Mouse (Mus musculus) stomach, embryonic 16.5 days (tissue): ENCODE measurements around the gene 1190005I06Rik. TPM values are rescaled to one million over a fixed set of nuclear protein-coding genes. Genes with fewer than 3 reads are reported as not detected.
"Not testable (repeated sequence)": the region's sequence is repeated elsewhere in the genome, so short reads cannot be mapped to it uniquely, and the experiment has no call there.

Experiments used
- ATAC-seq: fragments of 200-750 bp; cut with Nextera tagmentation; 2 replicates; pipeline ENCODE4 v1.8.0; 2017; ENCODE audit warnings: moderate number of reproducible peaks, moderate TSS enrichment; ENCODE audit not compliant: insufficient read depth, low FRiP score
- H3K27ac ChIP-seq: fragments of 300-500 bp; sonication (generic); 2 replicates; pipeline ENCODE4 v1.5.1; 2014; ENCODE audit warnings: low read length
- H3K27me3 ChIP-seq: fragments of 300-500 bp; sonication (generic); 2 replicates; pipeline ENCODE4 v1.6.1; 2014; ENCODE audit warnings: low read length, control low read depth, mixed read lengths; ENCODE audit not compliant: control insufficient read depth, insufficient read depth
- H3K36me3 ChIP-seq: fragments of 300-500 bp; sonication (generic); 2 replicates; pipeline ENCODE4 v1.6.1; 2014; ENCODE audit warnings: low read length; ENCODE audit not compliant: control insufficient read depth, insufficient read depth
- H3K4me1 ChIP-seq: fragments of 300-500 bp; sonication (generic); 2 replicates; pipeline ENCODE4 v1.6.1; 2014; ENCODE audit warnings: low read length, control low read depth, mixed read lengths; ENCODE audit not compliant: control insufficient read depth, insufficient read depth
- H3K4me2 ChIP-seq: fragments of 300-500 bp; sonication (generic); 2 replicates; pipeline ENCODE4 v1.6.1; 2014; ENCODE audit warnings: low read depth, low read length, mixed read lengths
- H3K4me3 ChIP-seq: fragments of 300-500 bp; sonication (generic); replicated peaks from 2 replicates; pipeline ENCODE4 v1.5.1; 2014; ENCODE audit warnings: mild to moderate bottlenecking, low read length
- H3K9ac ChIP-seq: fragments of 300-500 bp; sonication (generic); 2 replicates; pipeline ENCODE4 v1.6.1; 2014; ENCODE audit warnings: low read length
- H3K9me3 ChIP-seq: fragments of 300-500 bp; sonication (generic); replicated peaks from 2 replicates; pipeline ENCODE4 v1.6.1; 2016; ENCODE audit warnings: low read length, control low read depth; ENCODE audit not compliant: control insufficient read depth
- WGBS: fragments of 180-500 bp; shearing (Covaris S2); extraction: QIAGEN DNeasy Blood & Tissue Kit; methylation state at CpG from one replicate; pipeline ENCODE4 v1.1.7; 2014; 5-methylcytosine and 5-hydroxymethylcytosine counted together
- polyA plus RNA-seq: library from polyadenylated mRNA; unstranded; fragments of >200 nt; fragmentation: Nextera tagmentation; extraction: Ambion mirVana; gene quantifications from 2 replicates; pipeline ENCODE4 v1.2.1, GENCODE M21; 2015

The 1190005I06Rik gene
- polyA plus RNA-seq, 1 experiment from 2014 or later, result 3.4 TPM

DNA sequence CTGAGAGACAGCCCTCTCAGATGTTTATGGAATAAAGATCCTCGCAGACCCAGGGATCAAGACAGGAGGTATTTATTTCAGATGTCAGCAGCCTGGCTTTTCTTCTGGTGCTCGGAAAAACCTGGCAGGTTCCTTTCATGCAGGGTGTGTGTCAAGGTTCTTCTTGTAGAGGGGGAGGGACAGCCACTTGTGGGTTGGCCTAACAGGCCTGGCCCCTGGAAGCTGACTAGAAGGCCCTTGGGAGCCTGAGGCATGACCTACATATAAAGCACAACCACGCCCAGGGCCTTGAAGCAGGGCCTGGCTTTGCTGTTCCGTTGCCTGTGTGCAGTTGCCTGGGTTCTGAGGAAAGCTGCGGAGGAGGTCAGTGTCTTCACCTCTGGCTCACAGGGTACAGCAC, 37.7 kb upstream of the 1190005I06Rik start:
- WGBS, result 37% methylated on average over 5 of the region's 5 CpGs
- Histone ChIP-seq H3K4me1 (peaks cover 20% of the 10 kb centered on the region), H3K4me3 (no peak overlapping the region), H3K9me3 (no peaks in the 10 kb centered on the region), H3K4me2 (no peak overlapping the region), H3K36me3 (no peaks in the 10 kb centered on the region), H3K9ac (peak overlapping the region; percentile 32; the same call in 1 of the 2 replicates), H3K27ac (peak overlapping the region; percentile 48), H3K27me3 (no peaks in the 10 kb centered on the region)
- peak; percentile 71; the same call in 1 of the 2 replicates for ATAC-seq

DNA sequence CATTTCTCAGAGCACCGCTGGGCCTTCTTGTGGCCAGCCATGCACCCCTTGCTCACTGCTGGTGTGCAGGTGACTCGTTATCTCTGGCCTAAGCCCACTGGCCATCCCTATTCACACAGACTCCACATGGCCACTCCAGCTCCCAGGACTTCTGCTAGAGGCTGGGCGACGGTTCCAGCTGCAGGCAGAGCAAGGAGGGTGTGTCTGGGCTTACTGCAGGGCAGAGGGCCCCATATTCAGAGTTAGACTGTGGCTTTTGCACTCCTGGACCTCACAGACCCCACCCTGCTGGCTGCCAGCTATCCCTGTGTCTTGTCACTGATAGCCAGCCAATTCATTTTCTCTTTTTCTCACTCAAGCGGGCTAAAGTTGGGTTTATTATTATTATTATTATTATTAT, 36.6 kb upstream of the 1190005I06Rik start:
- H3K4me2 ChIP-seq, result no peak overlapping the region
- H3K9ac ChIP-seq, result no peak overlapping the region
- WGBS, result 64% methylated on average over 5 of the region's 5 CpGs
- ATAC-seq, result no peak
- H3K9me3 ChIP-seq, result no peaks in the 10 kb centered on the region
- no peaks in the 10 kb centered on the region for H3K36me3 ChIP-seq
- peak overlapping the region; percentile 6; the same call in 1 of the 2 replicates for H3K27ac ChIP-seq
- H3K27me3 ChIP-seq, result no peaks in the 10 kb centered on the region
- H3K4me1 ChIP-seq, result peaks cover 20% of the 10 kb centered on the region
- no peak overlapping the region for H3K4me3 ChIP-seq

- Histone ChIP-seq H3K4me2 (no peak overlapping the region), H3K4me3 (no peak overlapping the region), H3K27me3 (no peaks in the 10 kb centered on the region), H3K9ac (no peak overlapping the region), H3K9me3 (no peaks in the 10 kb centered on the region), H3K4me1 (peaks cover 20% of the 10 kb centered on the region), H3K27ac (no peak overlapping the region), H3K36me3 (no peaks in the 10 kb centered on the region)
- WGBS, result 15% methylated on average over 10 of the region's 10 CpGs
- ATAC-seq, result 0 out of 2 replicates have a peak, but pooled peaks have one; percentile 38
Measured at GRCm38 (mm10) chr8:120683602-120684001, 36.2 kb upstream of the 1190005I06Rik start.

DNA sequence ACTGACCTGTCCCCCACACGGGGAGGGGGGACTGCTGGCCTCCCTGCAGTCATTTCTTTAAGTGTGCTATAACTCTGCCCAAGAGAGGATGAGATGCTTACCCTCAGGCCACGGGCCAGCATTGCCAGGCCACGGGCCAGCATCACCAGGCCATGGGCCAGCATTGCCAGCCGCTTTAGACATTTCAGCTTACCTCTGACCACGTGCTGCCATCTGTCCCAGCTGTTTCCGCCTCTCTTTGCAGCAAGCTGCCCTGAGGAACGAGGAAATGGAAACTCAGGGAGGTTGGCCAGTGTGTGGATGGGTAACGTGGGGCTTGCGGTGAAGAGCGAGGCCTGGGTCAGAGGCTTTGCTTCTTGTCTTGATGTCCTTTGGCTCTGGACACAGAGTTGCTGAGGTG, 33.7 kb upstream of the 1190005I06Rik start:
- H3K4me3 ChIP-seq, result no peak overlapping the region
- no peak overlapping the region for H3K9ac ChIP-seq
- H3K4me2 ChIP-seq, result no peak overlapping the region
- H3K27me3 ChIP-seq, result no peaks in the 10 kb centered on the region
- H3K9me3 ChIP-seq, result no peaks in the 10 kb centered on the region
- ATAC-seq, result no peak
- H3K27ac ChIP-seq, result no peak overlapping the region
- 76% methylated on average over 10 of the region's 10 CpGs for WGBS
- H3K36me3 ChIP-seq, result no peaks in the 10 kb centered on the region
- H3K4me1 ChIP-seq, result peaks cover 20% of the 10 kb centered on the region

GRCm38 (mm10) chr8:120680405-120680804, 33.0 kb upstream of the 1190005I06Rik start:
- H3K9ac ChIP-seq, H3K27ac ChIP-seq, H3K27me3 ChIP-seq, ATAC-seq, H3K36me3 ChIP-seq, H3K9me3 ChIP-seq, H3K4me3 ChIP-seq, H3K4me2 ChIP-seq: not testable (repeated sequence)
- peaks cover 15% of the 10 kb centered on the region for H3K4me1 ChIP-seq
- WGBS, result 54% methylated on average over 7 of the region's 7 CpGs

DNA sequence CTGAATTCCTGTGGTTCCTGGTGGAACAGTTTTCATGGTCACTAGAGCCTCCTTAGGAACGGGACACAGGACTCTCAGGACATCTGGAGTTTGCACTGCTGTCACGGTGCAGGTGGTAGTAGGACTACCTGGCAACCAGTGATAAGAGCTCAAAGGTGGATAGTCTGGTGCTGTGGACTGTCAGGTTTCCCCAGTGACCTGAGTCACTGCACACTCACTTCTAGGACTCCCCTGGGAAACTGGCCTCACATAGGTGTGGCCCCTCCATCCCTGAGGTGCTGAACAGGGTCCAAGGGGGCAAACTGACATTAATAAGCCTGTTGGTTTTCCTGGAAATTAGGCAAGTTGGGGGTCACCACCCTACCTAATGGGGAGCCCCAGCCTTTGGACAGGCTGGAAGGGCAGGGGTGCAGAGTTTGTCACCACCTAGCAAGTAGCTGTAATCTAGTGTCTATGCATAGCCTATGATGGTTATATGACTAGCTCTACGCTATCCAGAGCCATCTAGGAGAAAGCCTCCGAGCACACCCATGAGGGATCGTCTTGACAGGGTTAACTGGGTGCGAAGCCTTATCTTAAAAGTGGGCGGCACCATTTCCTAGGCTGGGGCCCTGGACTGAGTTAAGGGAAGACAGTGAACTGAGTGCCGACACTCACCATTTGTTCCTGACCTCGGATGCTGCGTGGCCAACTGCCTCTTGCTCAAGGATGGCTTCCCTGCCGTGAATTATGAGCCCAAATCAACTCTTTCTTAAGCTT, 32.4 kb upstream of the 1190005I06Rik start:
- H3K27ac ChIP-seq, result no peak overlapping the region
- 0 out of 2 replicates have a peak, but pooled peaks have one; percentile 44 for ATAC-seq
- no peak overlapping the region for H3K4me2 ChIP-seq
- H3K9ac ChIP-seq, result no peak overlapping the region
- H3K4me1 ChIP-seq, result peaks cover 9% of the 10 kb centered on the region
- 40% methylated on average over 11 of the region's 11 CpGs for WGBS
- H3K9me3 ChIP-seq, result no peaks in the 10 kb centered on the region
- H3K36me3 ChIP-seq, result no peaks in the 10 kb centered on the region
- H3K27me3 ChIP-seq, result no peaks in the 10 kb centered on the region
- no peak overlapping the region for H3K4me3 ChIP-seq

- Histone ChIP-seq H3K4me3 (no peak overlapping the region), H3K4me2 (no peak overlapping the region), H3K9me3 (no peaks in the 10 kb centered on the region), H3K27me3 (no peaks in the 10 kb centered on the region), H3K36me3 (0 out of 2 replicates have a peak, but pooled peaks cover 6% of the 10 kb centered on the region), H3K4me1 (no peaks in the 10 kb centered on the region), H3K9ac (no peak overlapping the region), H3K27ac (no peak overlapping the region)
- peak; percentile 67; the same call in 1 of the 2 replicates for ATAC-seq
- 9% methylated on average over 10 of the region's 10 CpGs for WGBS
Measured at GRCm38 (mm10) chr8:120678447-120678846, 31.0 kb upstream of the 1190005I06Rik start.

GRCm38 (mm10) chr8:120675718-120676117, 28.3 kb upstream of the 1190005I06Rik start:
- no peaks in the 10 kb centered on the region for H3K4me1 ChIP-seq
- H3K27me3 ChIP-seq, result no peaks in the 10 kb centered on the region
- H3K9me3 ChIP-seq, result no peaks in the 10 kb centered on the region
- H3K36me3 ChIP-seq, result peaks cover 16% of the 10 kb centered on the region
- H3K4me3 ChIP-seq, result no peak overlapping the region
- 69% methylated on average over 8 of the region's 8 CpGs for WGBS
- H3K9ac ChIP-seq, result no peak overlapping the region
- ATAC-seq, result no peak
- no peak overlapping the region for H3K27ac ChIP-seq
- H3K4me2 ChIP-seq, result no peak overlapping the region

DNA sequence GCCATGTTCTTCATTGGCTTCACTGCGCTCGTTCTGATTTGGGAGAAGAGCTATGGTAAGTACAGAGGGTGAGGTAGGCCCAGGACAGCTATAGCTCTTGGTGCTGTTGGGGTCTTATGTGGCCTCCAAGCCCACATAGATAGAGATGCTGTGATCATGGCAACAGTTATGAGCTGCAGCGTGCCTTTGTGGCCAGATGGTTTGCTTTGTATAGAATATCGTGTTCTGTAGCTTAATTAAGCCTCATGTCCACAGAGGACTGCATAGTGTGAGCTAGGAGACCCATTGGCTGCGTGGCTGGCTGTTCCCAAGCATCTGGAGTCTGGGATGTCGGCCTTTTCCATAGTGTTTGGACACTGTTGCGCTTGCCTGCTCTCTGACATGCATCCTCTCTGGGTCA, 25.9 kb upstream of the 1190005I06Rik start:
- Histone ChIP-seq H3K4me2 (no peak overlapping the region), H3K27me3 (no peaks in the 10 kb centered on the region), H3K36me3 (peaks cover 16% of the 10 kb centered on the region), H3K4me3 (no peak overlapping the region), H3K27ac (no peak overlapping the region), H3K9ac (no peak overlapping the region), H3K4me1 (0 out of 2 replicates have a peak, but pooled peaks cover 2% of the 10 kb centered on the region), H3K9me3 (no peaks in the 10 kb centered on the region)
- 94% methylated on average over 7 of the region's 7 CpGs for WGBS
- no peak for ATAC-seq
